Mouse (Mus musculus) cerebellum, postnatal 14 days (tissue): Measurements from ENCODE around the gene Tnfsf10.
A peak's percentile ranks its signal among the peaks of the same experiment; 100 is the strongest.

Source experiments
- DNase-seq, 2 experiments: peaks; one replicate each; pipeline ENCODE4 v3.0.0; 2021; ENCODE audit warnings: mixed read lengths in 2 of 2

Gene Tnfsf10

DNA sequence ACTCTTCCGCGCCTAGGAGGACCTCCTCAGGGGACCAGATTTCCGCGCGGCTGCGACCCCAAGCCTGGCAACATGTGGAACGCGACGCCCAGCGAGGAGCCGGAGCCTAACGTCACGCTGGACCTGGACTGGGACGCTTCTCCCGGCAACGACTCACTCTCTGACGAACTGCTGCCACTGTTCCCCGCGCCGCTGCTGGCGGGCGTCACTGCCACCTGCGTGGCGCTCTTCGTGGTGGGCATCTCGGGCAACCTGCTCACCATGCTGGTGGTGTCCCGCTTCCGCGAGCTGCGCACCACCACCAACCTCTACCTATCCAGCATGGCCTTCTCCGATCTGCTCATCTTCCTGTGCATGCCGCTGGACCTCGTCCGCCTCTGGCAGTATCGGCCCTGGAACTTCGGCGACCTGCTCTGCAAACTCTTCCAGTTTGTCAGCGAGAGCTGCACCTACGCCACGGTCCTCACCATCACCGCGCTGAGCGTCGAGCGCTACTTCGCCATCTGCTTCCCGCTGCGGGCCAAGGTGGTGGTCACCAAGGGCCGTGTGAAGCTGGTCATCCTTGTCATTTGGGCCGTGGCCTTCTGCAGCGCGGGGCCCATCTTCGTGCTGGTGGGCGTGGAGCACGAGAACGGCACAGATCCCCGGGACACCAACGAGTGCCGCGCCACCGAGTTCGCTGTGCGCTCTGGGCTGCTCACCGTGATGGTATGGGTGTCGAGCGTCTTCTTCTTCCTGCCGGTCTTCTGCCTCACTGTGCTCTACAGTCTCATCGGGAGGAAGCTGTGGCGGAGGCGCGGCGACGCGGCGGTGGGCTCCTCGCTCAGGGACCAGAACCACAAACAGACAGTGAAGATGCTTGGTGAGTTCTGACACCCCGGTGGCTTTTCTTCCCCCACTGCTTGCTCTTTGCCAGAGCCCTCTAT is 55.2 kb downstream of the Tnfsf10 start:
- DNase-seq, result peak in 1 of 2 experiments; percentile 16

DNA sequence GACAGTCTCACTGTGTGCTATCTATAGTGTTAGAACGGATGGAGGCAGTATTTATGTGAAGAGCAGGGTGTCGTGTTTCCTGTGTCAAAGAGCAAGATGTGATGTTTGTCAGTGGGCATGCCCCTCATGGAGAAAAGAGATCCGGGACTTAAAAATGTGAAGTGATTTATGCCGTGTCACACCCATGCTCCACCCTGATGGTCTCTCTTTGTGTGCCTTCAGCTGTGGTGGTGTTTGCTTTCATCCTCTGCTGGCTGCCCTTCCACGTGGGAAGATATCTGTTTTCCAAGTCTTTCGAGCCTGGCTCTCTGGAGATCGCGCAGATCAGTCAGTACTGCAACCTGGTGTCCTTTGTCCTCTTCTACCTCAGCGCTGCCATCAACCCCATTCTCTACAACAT is 57.6 kb downstream of the Tnfsf10 start:
- no peak for DNase-seq

DNA sequence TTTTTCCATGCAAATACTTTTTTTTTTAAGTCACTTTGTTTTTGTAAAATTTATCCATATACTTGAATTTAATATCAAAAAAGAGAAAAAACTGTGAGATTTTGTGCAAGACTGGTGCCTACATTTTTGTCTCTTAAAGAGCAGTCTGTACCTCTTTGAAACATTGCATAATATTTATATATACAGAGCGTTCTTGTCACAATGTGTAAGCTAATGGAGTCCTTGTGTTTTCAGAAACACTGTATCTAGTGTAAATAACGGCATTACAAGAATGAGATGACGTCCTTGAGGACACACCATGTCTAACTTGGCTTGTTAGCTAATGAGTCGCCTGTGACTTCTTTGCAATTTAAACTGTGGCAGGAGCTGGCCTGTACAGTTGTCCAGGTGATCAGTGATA is 61.1 kb downstream of the Tnfsf10 start:
- no peak for DNase-seq

DNA sequence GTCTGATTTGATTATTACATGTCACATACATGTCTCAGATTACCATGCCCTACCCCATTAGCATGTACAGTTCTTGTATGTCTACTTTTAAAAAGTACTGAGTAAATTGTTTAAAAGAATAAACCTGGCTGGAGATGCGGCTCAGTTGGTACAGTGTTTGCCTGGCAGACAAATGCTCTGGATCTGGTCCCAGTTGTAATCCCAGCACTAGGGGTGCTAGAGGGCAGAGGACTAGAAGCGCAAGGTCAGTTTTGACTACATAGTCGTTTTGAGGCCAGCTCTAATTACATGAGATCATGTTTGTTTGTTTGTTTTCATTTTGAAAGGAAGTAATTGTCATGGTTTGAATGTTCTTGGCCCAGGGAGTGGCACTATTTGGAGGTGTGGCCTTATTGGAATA is 68.0 kb downstream of the Tnfsf10 start:
- DNase-seq, result peak; percentile 20 to 38

DNA sequence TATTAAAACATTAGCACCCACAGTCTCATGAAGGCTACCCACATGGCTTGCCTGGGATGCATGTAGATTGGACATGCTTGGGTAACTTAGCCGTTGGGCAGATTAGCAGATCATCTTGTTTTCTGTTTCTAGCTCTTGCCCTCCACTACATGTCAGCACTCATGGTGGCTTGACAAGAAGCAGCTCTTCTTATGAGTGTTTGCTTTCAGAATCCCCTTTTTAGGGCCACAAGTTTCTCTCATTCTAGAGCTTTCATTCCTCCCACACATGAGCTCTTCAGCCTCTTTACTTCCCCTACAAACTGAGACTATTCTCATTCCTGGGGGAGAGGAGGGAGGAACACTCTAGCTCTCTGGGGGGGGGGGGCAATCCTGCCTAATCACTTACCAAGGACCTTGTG is 73.1 kb downstream of the Tnfsf10 start:
- no peak for DNase-seq
